Mouse (Mus musculus): ENCODE measurements around the gene Srp9. TPM values are rescaled to one million over a fixed set of nuclear protein-coding genes. Genes with fewer than 3 reads are reported as not detected.
"Not testable (repeated sequence)": the region's sequence is repeated elsewhere in the genome, so short reads cannot be mapped to it uniquely, and the experiment has no call there.

Srp9 gene
- polyA plus RNA-seq, 1 experiment from 2014 or later: 109 TPM

GRCm38 (mm10) chr1:182164386-182164785 is 39.8 kb downstream of the Srp9 start, which contains the start of gene Vmn1r1:
Gene Vmn1r1, minus strand, starts transcription at chr1:182164486.
- Histone ChIP-seq H3K27me3 (ENCODE audit: insufficient read depth, low read length) (no peaks in the 10 kb centered on the region), H3K36me3 (replicated peaks; ENCODE audit: insufficient read depth, low read length) (no peaks in the 10 kb centered on the region), H3K4me3 (ENCODE audit: low read depth, low read length) (no peak within 1 kb of the TSS), H3K27ac (ENCODE audit: low read depth) (no peak within 1 kb of the TSS), H3K4me2 (ENCODE audit: low read depth, low read length) (no peak within 1 kb of the TSS), H3K4me1 (ENCODE audit: insufficient read depth) (no peaks in the 10 kb centered on the region), H3K9me3 (ENCODE audit: low read length) (no peaks in the 10 kb centered on the region), H3K9ac (replicated peaks) (no peak within 1 kb of the TSS)
- 74% methylated on average over 7 of the region's 7 CpGs for WGBS (ENCODE audit: insufficient replicate concordance)
- ATAC-seq: no peak
- DNase-seq: no peak
- TF ChIP-seq CTCF (IDR thresholded peaks at IDR 0.05; ENCODE audit: low read depth): no peak
- no peak for TF ChIP-seq EP300 (IDR thresholded peaks at IDR 0.05; ENCODE audit: low read depth)

- H3K4me1 ChIP-seq (ENCODE audit: insufficient read depth); H3K27me3 ChIP-seq (ENCODE audit: insufficient read depth, low read length); H3K36me3 ChIP-seq (replicated peaks; ENCODE audit: insufficient read depth, low read length); DNase-seq; H3K9ac ChIP-seq (replicated peaks); H3K4me2 ChIP-seq (ENCODE audit: low read depth, low read length); H3K9me3 ChIP-seq (ENCODE audit: low read length); ATAC-seq; H3K4me3 ChIP-seq (ENCODE audit: low read depth, low read length); H3K27ac ChIP-seq (ENCODE audit: low read depth): not testable (repeated sequence)
- 76% methylated on average over 6 of the region's 6 CpGs for WGBS (ENCODE audit: insufficient replicate concordance)
Measured at GRCm38 (mm10) chr1:182170206-182170605, 45.7 kb downstream of the Srp9 start.

GRCm38 (mm10) chr1:182176985-182177384 is 52.4 kb downstream of the Srp9 start:
- H3K27ac ChIP-seq (ENCODE audit: low read depth); DNase-seq; H3K4me3 ChIP-seq (ENCODE audit: low read depth, low read length); H3K27me3 ChIP-seq (ENCODE audit: insufficient read depth, low read length); H3K36me3 ChIP-seq (replicated peaks; ENCODE audit: insufficient read depth, low read length); H3K4me2 ChIP-seq (ENCODE audit: low read depth, low read length); H3K9me3 ChIP-seq (ENCODE audit: low read length); H3K4me1 ChIP-seq (ENCODE audit: insufficient read depth); H3K9ac ChIP-seq (replicated peaks); ATAC-seq: not testable (repeated sequence)
- WGBS (ENCODE audit: insufficient replicate concordance): 82% methylated on average over 19 of the region's 19 CpGs

GRCm38 (mm10) chr1:182181456-182182305 is 57.1 kb downstream of the Srp9 start:
- no peak for TF ChIP-seq CTCF (IDR thresholded peaks at IDR 0.05; ENCODE audit: low read depth)
- TF ChIP-seq EP300 (IDR thresholded peaks at IDR 0.05; ENCODE audit: low read depth): no peak
- no peak overlapping the region for H3K4me2 ChIP-seq (ENCODE audit: low read depth, low read length)
- no peaks in the 10 kb centered on the region for H3K36me3 ChIP-seq (replicated peaks; ENCODE audit: insufficient read depth, low read length)
- no peaks in the 10 kb centered on the region for H3K9me3 ChIP-seq (ENCODE audit: low read length)
- no peak overlapping the region for H3K27ac ChIP-seq (ENCODE audit: low read depth)
- no peaks in the 10 kb centered on the region for H3K27me3 ChIP-seq (ENCODE audit: insufficient read depth, low read length)
- H3K9ac ChIP-seq (replicated peaks): no peak overlapping the region
- 79% methylated on average over 5 of the region's 5 CpGs for WGBS (ENCODE audit: insufficient replicate concordance)
- ATAC-seq (no peak), DNase-seq (no peak)
- no peak overlapping the region for H3K4me3 ChIP-seq (ENCODE audit: low read depth, low read length)
- no peaks in the 10 kb centered on the region for H3K4me1 ChIP-seq (ENCODE audit: insufficient read depth)

Other genes starting within 250 kb of the Srp9 start
- gene Enah, start 104.7 kb upstream of the Srp9 start, polyA plus RNA-seq (2015; fragmentation: Nextera tagmentation; extraction: Ambion mirVana): 0.36 and 0.41 TPM in 2 replicates
- gene Vmn1r1, start 39.7 kb downstream of the Srp9 start, polyA plus RNA-seq (2015; fragmentation: Nextera tagmentation; extraction: Ambion mirVana): not detected in 2 replicates
- gene Degs1, start 158.1 kb downstream of the Srp9 start, polyA plus RNA-seq (2015; fragmentation: Nextera tagmentation; extraction: Ambion mirVana): 96.4 and 96.8 TPM in 2 replicates
- 4.7 and 4.9 TPM in 2 replicates for gene Fbxo28, start 216.9 kb downstream of the Srp9 start, polyA plus RNA-seq (2015; fragmentation: Nextera tagmentation; extraction: Ambion mirVana)

All from liver, postnatal 0 days (tissue).